Mouse (Mus musculus): Measurements from ENCODE around the gene Commd4.
"Not testable (repeated sequence)": the region's sequence is repeated elsewhere in the genome, so short reads cannot be mapped to it uniquely, and the experiment has no call there.

Gene Commd4

GRCm38 (mm10) chr9:57158013-57158470 is at the start of gene Commd4:
TSS of gene Commd4 (minus strand) at chr9:57158331.
- peak; percentile 84 for ATAC-seq (ENCODE audit: insufficient number of reproducible peaks, low FRiP score, low TSS enrichment)

DNA sequence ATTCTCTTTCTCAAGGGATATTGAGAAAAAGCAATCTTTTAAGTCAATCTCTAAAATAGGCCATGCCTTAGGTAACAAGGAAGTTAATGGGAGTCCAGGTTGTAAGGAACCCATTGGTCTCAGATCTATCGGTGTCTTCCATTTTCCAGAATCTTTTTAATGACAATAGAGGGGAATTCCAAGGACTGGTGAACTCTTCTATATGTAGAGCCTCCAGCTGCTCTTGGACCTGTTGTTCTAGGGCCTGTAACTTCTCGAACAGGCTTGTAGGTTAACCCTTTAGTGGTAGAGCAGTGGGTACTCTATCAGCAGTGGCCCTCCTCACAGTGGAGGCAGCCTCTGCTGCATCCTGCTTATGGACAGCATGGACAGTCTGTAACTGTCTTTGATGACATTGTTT is 48.8 kb upstream of the Commd4 start:
- ATAC-seq (ENCODE audit: insufficient number of reproducible peaks, low FRiP score, low TSS enrichment) = no peak

DNA sequence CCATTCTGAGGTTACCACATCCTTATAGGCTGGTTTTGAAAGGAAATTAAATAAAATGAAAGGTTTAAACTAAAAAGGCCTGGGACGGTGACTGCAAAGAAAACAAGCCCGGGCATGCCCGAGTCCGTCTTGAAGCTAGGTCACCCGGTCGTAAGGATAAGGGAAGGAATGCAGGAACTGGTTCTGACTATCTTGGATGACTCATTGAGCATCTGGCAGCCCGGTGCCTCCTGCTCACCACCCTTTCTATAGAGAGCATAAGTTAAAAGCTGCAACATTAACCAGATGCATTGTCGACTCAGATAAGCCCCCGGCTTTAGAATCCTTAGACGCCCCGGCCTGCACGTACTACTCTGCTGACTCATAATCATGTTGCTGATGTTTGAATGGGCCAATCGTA is 45.4 kb upstream of the Commd4 start:
- ATAC-seq (ENCODE audit: insufficient number of reproducible peaks, low FRiP score, low TSS enrichment) = not testable (repeated sequence)

GRCm38 (mm10) chr9:57202981-57203380 is 44.9 kb upstream of the Commd4 start:
- no peak for ATAC-seq (ENCODE audit: insufficient number of reproducible peaks, low FRiP score, low TSS enrichment)

DNA sequence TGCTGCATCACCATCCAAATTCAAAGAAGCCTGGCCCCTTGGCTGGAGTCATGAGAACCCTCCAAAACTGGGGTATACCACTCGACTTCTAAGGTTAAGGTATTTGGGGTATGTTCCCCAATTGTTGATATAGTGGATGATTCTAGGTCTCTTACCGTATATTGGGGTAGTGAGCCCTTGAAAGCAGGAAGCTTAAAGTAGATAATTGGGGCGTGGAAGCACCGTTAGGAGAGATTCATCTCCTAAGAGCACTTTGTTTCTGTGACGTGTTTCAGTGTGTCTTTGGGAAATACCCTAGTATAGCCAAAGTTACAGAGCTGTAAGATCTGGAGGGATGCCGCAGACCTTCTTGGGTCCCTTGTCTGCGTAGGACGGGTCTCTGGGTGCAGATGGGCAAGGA is 39.3 kb upstream of the Commd4 start:
- ATAC-seq (ENCODE audit: insufficient number of reproducible peaks, low FRiP score, low TSS enrichment) = no peak

- no peak for ATAC-seq (ENCODE audit: insufficient number of reproducible peaks, low FRiP score, low TSS enrichment)
Measured at GRCm38 (mm10) chr9:57196708-57197107, 38.6 kb upstream of the Commd4 start.

DNA sequence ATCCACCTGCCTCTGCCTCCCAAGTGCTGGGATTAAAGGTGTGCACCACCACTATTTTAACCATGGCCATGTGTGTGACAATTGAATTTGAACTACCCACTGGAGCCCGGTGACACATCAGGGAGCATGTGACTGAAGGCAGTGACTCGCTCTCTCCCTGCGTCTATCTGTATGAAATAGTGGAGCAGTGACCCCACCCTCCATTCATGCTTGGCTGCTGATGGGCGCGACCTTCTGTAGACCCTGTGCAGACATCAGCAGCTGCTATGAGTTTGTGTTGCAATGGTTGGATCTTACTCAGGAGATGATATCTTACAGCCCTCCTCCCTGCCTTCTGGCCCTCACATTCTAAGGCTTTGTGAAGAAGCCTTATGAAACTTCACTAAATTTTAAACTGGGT is 10.3 kb upstream of the Commd4 start:
- ATAC-seq (ENCODE audit: insufficient number of reproducible peaks, low FRiP score, low TSS enrichment) = no peak

GRCm38 (mm10) chr9:57166173-57166572 is 8.0 kb upstream of the Commd4 start:
- no peak for ATAC-seq (ENCODE audit: insufficient number of reproducible peaks, low FRiP score, low TSS enrichment)

- no peak for ATAC-seq (ENCODE audit: insufficient number of reproducible peaks, low FRiP score, low TSS enrichment)
Measured at GRCm38 (mm10) chr9:57163137-57163536, 5.0 kb upstream of the Commd4 start.

- no peak for ATAC-seq (ENCODE audit: insufficient number of reproducible peaks, low FRiP score, low TSS enrichment)
Measured at GRCm38 (mm10) chr9:57162496-57162895, 4.4 kb upstream of the Commd4 start.

- no peak for ATAC-seq (ENCODE audit: insufficient number of reproducible peaks, low FRiP score, low TSS enrichment)
Measured at GRCm38 (mm10) chr9:57158506-57158905, 375 bp upstream of the Commd4 start.

GRCm38 (mm10) chr9:57157499-57157898 is 632 bp downstream of the Commd4 start:
- ATAC-seq (ENCODE audit: insufficient number of reproducible peaks, low FRiP score, low TSS enrichment) = no peak

- no peak for ATAC-seq (ENCODE audit: insufficient number of reproducible peaks, low FRiP score, low TSS enrichment)
Measured at GRCm38 (mm10) chr9:57156823-57157222, 1.3 kb downstream of the Commd4 start.

DNA sequence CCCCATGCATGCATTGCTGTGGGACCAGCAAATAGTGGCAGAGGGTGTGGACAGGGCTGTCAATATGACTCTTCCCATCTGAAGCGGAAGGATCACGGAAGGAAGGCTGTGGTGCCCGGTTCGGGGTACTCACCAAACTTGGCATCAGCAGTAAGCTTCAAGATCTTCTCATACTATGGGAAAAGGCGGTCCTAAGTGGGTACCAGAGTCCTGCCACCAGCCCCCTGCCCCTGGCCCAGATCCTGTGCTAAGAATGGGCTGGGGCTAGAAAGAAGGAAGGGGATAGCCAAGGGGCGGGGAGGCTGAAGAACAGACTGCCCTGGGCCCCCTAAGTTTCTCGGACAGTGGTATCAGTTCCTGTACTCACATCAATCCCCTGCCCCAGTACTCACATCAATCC is 1.7 kb downstream of the Commd4 start:
- no peak for ATAC-seq (ENCODE audit: insufficient number of reproducible peaks, low FRiP score, low TSS enrichment)

DNA sequence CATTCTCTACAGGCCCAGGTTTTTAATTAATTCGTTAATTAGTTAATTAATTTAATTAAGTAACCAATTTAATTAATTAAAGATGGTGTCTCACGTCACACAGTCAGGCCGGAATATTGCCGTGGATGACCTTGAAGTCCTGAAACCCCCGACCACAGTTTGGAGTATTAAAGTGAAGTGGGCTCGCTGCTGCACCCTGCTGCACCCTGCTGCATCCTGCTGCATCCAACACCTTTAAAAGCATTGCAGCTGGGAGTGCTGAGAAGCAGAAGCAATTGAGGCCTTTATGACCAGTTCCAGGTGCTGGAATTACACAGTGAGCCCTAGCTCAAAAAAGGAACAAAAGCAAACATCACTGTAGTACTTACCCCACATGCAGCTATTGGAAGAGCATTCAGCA is 5.8 kb downstream of the Commd4 start:
- no peak for ATAC-seq (ENCODE audit: insufficient number of reproducible peaks, low FRiP score, low TSS enrichment)

DNA sequence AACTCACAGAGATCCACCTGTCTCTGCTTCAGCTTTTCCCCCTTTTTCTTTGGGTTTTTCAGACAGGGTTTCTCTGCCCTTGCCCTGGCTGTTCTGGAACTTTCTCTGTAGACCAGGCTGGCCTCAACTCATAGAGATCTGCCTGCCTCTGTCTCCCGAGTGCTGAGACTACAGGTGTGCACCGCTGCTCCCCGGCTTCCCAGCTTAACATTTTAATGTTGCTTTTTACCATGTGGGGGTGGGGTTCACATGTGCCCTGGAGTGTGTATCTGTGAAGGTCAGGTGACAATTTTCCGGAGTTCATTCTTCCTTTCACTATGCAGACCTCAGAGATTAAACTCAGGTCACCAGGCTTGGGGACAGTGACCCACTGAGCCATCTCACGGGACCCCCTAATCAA is 7.9 kb downstream of the Commd4 start:
- ATAC-seq (ENCODE audit: insufficient number of reproducible peaks, low FRiP score, low TSS enrichment) = no peak

DNA sequence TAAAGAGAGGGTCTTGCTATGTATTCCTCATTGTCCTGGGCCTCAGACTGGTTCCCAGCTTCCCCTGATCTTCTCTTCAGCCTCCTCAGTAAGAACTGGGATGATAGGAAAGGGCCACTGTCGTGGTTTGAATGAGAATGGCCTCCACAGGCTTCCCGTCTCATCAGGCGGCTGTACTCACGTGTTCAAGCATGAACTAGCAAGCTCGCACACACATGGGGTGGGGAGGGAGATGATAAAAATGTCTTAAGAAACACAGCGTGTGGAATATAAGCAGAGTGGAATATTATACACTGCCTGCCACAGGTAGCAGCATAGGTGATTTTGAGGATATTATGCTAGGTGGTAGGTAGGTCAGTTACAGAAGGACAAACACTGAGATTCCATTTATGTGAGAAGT is 9.1 kb downstream of the Commd4 start:
- ATAC-seq (ENCODE audit: insufficient number of reproducible peaks, low FRiP score, low TSS enrichment) = no peak

DNA sequence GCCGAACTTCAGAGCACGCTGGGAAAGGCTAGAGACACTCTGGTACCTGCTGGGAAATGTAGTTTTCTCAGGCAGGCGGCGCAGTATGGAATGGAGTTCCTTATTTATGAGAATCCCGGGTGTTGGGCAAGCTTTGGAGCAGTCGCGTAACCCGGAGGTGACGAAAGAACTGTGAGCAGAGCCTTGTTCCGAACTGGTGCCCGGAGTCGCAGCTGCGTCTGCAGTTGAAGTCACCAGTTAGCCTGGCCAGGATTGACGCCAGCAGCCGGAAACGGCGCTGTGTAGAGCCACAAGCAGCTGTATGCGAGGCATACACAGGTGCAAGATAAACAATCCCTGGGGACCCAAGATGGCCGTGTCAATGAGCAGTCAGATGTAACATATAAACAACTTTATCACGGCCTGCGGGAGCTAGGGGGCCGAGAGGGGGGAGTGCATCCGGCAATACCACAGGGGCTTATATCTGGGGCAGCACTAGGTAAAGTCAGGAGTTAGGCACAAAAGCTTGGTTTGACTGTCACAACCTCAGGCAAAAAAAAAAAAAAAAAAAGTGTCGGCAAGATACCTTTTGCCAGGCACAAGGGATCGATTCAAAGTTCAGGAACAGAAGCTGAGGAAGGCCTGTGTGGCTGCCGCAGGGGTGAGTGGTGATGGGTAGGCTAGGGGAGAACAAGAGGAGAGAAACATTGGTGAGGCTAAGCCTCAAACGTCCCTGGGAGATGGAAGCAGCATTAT is 9.8 kb downstream of the Commd4 start, which contains the start of gene Neil1:
Neil1 (minus strand) TSS at position 162 of the 735 bp plus-strand sequence.
- peak; percentile 80 for ATAC-seq (ENCODE audit: insufficient number of reproducible peaks, low FRiP score, low TSS enrichment)

- peak; percentile 26; the same call in 1 of the 2 replicates for ATAC-seq (ENCODE audit: insufficient number of reproducible peaks, low FRiP score, low TSS enrichment)
Measured at GRCm38 (mm10) chr9:57147205-57148143, 10.7 kb downstream of the Commd4 start.

DNA sequence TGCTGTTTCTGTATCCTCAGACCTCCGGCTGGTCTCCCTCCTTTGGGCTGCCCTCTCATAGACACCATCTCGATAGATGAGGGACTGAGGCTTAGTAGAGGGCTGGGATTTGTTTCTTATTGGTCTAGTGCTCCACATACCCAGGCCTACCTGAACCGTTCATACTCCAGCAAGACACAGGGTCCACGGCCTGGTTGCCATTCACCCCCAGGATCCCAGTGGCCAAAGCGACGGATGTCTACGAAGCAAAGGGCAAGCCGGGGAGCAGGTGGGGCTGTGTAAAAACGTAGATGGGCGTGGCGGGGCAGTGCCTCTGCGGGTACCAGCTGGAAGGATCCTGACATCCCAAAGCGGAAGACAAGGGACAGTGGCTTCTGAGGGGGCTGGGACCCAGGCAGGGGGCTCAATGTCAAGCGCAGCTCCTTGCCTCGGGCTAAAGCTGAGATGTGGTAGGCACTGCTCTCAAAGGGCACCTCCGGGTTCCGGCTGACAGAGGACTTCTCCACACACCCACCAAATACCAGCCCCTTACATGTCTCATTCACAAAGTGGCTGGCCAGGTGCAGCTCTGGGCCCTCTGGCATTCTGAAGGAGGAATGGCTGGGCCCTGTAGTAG is 11.6 kb downstream of the Commd4 start:
- ATAC-seq (ENCODE audit: insufficient number of reproducible peaks, low FRiP score, low TSS enrichment) = no peak

GRCm38 (mm10) chr9:57144830-57145229 is 13.3 kb downstream of the Commd4 start:
- ATAC-seq (ENCODE audit: insufficient number of reproducible peaks, low FRiP score, low TSS enrichment) = no peak
